Mouse (Mus musculus) urinary bladder, postnatal 14 days (tissue): ENCODE data around the gene Agap1.

Experiments
- DNase-seq: peaks from one replicate; pipeline ENCODE4 v3.0.0; 2021; ENCODE audit warnings: low spot score

The Agap1 gene

GRCm38 (mm10) chr1:89757545-89757944, 302.9 kb downstream of the Agap1 start:
- no peak for DNase-seq

- DNase-seq, result no peak
Observed at GRCm38 (mm10) chr1:89763912-89764311, 309.3 kb downstream of the Agap1 start.

GRCm38 (mm10) chr1:89766891-89767290, 312.3 kb downstream of the Agap1 start:
- DNase-seq, result no peak

- DNase-seq, result no peak
Observed at GRCm38 (mm10) chr1:89769641-89770040, 315.0 kb downstream of the Agap1 start.

GRCm38 (mm10) chr1:89770298-89770697, 315.7 kb downstream of the Agap1 start:
- DNase-seq, result no peak

GRCm38 (mm10) chr1:89775750-89776149, 321.1 kb downstream of the Agap1 start:
- DNase-seq, result no peak

- no peak for DNase-seq
Observed at GRCm38 (mm10) chr1:89780675-89781074, 326.1 kb downstream of the Agap1 start.

GRCm38 (mm10) chr1:89781861-89782260, 327.3 kb downstream of the Agap1 start:
- no peak for DNase-seq

GRCm38 (mm10) chr1:89786793-89787192, 332.2 kb downstream of the Agap1 start:
- DNase-seq, result no peak

GRCm38 (mm10) chr1:89798724-89799123, 344.1 kb downstream of the Agap1 start:
- DNase-seq, result no peak

- no peak for DNase-seq
Observed at GRCm38 (mm10) chr1:89801506-89801905, 346.9 kb downstream of the Agap1 start.

- no peak for DNase-seq
Observed at GRCm38 (mm10) chr1:89804981-89805380, 350.4 kb downstream of the Agap1 start.

- no peak for DNase-seq
Observed at GRCm38 (mm10) chr1:89812816-89813215, 358.2 kb downstream of the Agap1 start.

- DNase-seq, result no peak
Observed at GRCm38 (mm10) chr1:89816487-89817206, 362.0 kb downstream of the Agap1 start.

- no peak for DNase-seq
Observed at GRCm38 (mm10) chr1:89821822-89822221, 367.2 kb downstream of the Agap1 start.

- DNase-seq, result no peak
Observed at GRCm38 (mm10) chr1:89822431-89822830, 367.8 kb downstream of the Agap1 start.

GRCm38 (mm10) chr1:89823036-89823435, 368.4 kb downstream of the Agap1 start:
- DNase-seq, result no peak

- DNase-seq, result no peak
Observed at GRCm38 (mm10) chr1:89827051-89827450, 372.4 kb downstream of the Agap1 start.

GRCm38 (mm10) chr1:89831095-89831494, 376.5 kb downstream of the Agap1 start:
- DNase-seq, result no peak

- DNase-seq, result no peak
Observed at GRCm38 (mm10) chr1:89844064-89844463, 389.5 kb downstream of the Agap1 start.

- DNase-seq, result no peak
Observed at GRCm38 (mm10) chr1:89845487-89845886, 390.9 kb downstream of the Agap1 start.

- DNase-seq, result no peak
Observed at GRCm38 (mm10) chr1:89846148-89846547, 391.5 kb downstream of the Agap1 start.

- no peak for DNase-seq
Observed at GRCm38 (mm10) chr1:89848356-89849039, 393.9 kb downstream of the Agap1 start.
